Mouse (Mus musculus) ES-Bruce4 (cell line): ENCODE measurements around the gene Ccdc12. TPM values are rescaled to one million over a fixed set of nuclear protein-coding genes. Genes with fewer than 3 reads are reported as not detected.

Source experiments
- H3K27ac ChIP-seq: 2 replicates; pipeline ENCODE4 v1.5.1; 2012; ENCODE audit warnings: low read length, inconsistent platforms; ENCODE audit not compliant: insufficient read depth
- H3K27me3 ChIP-seq: 2 replicates; pipeline ENCODE4 v1.6.1; 2012; ENCODE audit warnings: mild to moderate bottlenecking, low read length, inconsistent platforms; ENCODE audit not compliant: control insufficient read depth, poor library complexity, insufficient read depth, severe bottlenecking
- H3K36me3 ChIP-seq: 2 replicates; pipeline ENCODE4 v1.6.1; 2012; ENCODE audit warnings: inconsistent platforms, mild to moderate bottlenecking, low read length, moderate library complexity; ENCODE audit not compliant: control insufficient read depth, poor library complexity, insufficient read depth, severe bottlenecking
- H3K4me1 ChIP-seq: one replicate; pipeline ENCODE4 v1.8.1; 2011; ENCODE audit warnings: low read length; ENCODE audit not compliant: control insufficient read depth, insufficient read depth
- H3K4me3 ChIP-seq: 2 replicates; pipeline ENCODE4 v1.5.1; 2011; ENCODE audit warnings: low read depth, mild to moderate bottlenecking, low read length
- H3K9ac ChIP-seq: 2 replicates; pipeline ENCODE4 v1.6.1; 2012; ENCODE audit warnings: low read depth, mild to moderate bottlenecking, inconsistent platforms; ENCODE audit not compliant: poor library complexity, severe bottlenecking
- H3K9me3 ChIP-seq: replicated peaks from 2 replicates; pipeline ENCODE4 v1.6.1; 2012; ENCODE audit warnings: mild to moderate bottlenecking, low read length, inconsistent platforms; ENCODE audit not compliant: control insufficient read depth, poor library complexity, insufficient read depth, severe bottlenecking
- CTCF ChIP-seq: IDR thresholded peaks from one replicate; pipeline ENCODE4 v1.8.1; 2011; ENCODE audit warnings: low read depth, low read length
- EP300 ChIP-seq: IDR thresholded peaks from 2 replicates; pipeline ENCODE4 v1.6.1; 2011; ENCODE audit warnings: low read depth, low read length; ENCODE audit not compliant: insufficient read depth
- POLR2A ChIP-seq: IDR thresholded peaks from one replicate; pipeline ENCODE4 v1.8.1; 2011; ENCODE audit warnings: low read length; ENCODE audit not compliant: insufficient read depth
- polyA plus RNA-seq: library from polyadenylated mRNA; stranded (reverse); fragments of >200 nt; gene quantifications from 2 replicates; pipeline ENCODE4 v1.2.4, GENCODE M21; 2011; ENCODE audit warnings: low read depth; ENCODE audit not compliant: missing spikeins, insufficient read depth, insufficient read length

The Ccdc12 gene
- polyA plus RNA-seq, 1 experiment, result 33.5 TPM

GRCm38 (mm10) chr9:110642812-110643524 lies 13.3 kb upstream of the Ccdc12 start:
- Histone ChIP-seq H3K4me1 (no peaks in the 10 kb centered on the region), H3K27ac (no peak overlapping the region), H3K27me3 (no peaks in the 10 kb centered on the region), H3K9ac (no peak overlapping the region), H3K36me3 (no peaks in the 10 kb centered on the region), H3K4me3 (no peak overlapping the region), H3K9me3 (no peaks in the 10 kb centered on the region)
- TF ChIP-seq EP300 (no peak), CTCF (no peak), POLR2A (no peak)

- no peaks in the 10 kb centered on the region for H3K36me3 ChIP-seq
- H3K9me3 ChIP-seq, result no peaks in the 10 kb centered on the region
- H3K27ac ChIP-seq, result no peak overlapping the region
- TF ChIP-seq EP300 (no peak), CTCF (no peak), POLR2A (no peak)
- H3K9ac ChIP-seq, result no peak overlapping the region
- H3K27me3 ChIP-seq, result no peaks in the 10 kb centered on the region
- no peak overlapping the region for H3K4me3 ChIP-seq
- no peaks in the 10 kb centered on the region for H3K4me1 ChIP-seq
These were observed 12.5 kb upstream of the Ccdc12 start for GRCm38 (mm10) chr9:110643787-110644186.

- Histone ChIP-seq H3K4me3 (no peak overlapping the region), H3K4me1 (no peaks in the 10 kb centered on the region), H3K27ac (no peak overlapping the region), H3K9ac (no peak overlapping the region), H3K9me3 (no peaks in the 10 kb centered on the region), H3K27me3 (no peaks in the 10 kb centered on the region), H3K36me3 (no peaks in the 10 kb centered on the region)
- TF ChIP-seq CTCF (no peak), EP300 (no peak), POLR2A (no peak)
These were observed 12.0 kb upstream of the Ccdc12 start for GRCm38 (mm10) chr9:110644295-110644694.

DNA sequence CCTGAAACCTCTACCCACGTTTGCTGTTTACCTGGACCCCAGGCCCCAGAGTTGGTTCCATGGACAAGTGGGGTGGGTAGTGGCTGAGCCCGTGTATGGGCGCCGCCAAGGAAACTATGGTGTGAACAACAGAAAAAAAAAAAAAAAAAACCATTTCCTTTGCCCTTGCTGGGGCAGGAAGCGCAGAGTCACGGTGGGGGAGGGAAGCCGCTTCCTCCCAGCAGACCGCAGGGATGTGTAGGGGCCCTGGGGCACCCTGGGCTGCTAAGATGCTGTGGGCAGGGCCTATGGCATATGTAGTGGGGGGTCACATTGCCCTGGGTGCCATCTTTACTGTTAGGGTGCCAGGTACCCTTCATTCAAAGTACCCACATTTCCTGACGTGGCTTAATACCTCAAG lies 11.1 kb upstream of the Ccdc12 start:
- Histone ChIP-seq H3K27me3 (no peaks in the 10 kb centered on the region), H3K9me3 (no peaks in the 10 kb centered on the region), H3K27ac (no peak overlapping the region), H3K9ac (no peak overlapping the region), H3K4me1 (no peaks in the 10 kb centered on the region), H3K4me3 (no peak overlapping the region), H3K36me3 (no peaks in the 10 kb centered on the region)
- TF ChIP-seq POLR2A (no peak), EP300 (no peak), CTCF (no peak)

DNA sequence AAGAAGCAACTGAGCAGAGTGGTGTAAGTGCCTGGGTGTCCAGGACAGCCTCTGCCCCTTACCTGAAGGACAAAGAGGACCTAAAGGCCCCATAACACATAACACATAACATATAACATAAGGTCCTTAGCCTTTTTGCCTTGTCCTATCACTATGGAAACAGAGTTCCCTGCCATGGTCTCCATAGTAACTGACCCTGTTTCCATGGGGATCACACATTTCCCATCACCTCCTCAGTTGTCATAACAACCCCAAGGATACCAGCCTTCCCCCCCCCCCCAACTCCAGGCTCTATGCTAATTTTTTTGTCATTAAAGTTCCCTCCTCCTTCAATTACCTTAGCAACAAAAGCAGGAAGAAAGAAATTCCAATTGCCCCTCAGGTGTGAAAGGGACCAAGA lies 6.5 kb upstream of the Ccdc12 start:
- TF ChIP-seq CTCF (no peak), EP300 (no peak), POLR2A (no peak)
- Histone ChIP-seq H3K4me1 (peaks cover 3% of the 10 kb centered on the region), H3K27me3 (no peaks in the 10 kb centered on the region), H3K4me3 (no peak overlapping the region), H3K9me3 (no peaks in the 10 kb centered on the region), H3K27ac (no peak overlapping the region), H3K36me3 (no peaks in the 10 kb centered on the region), H3K9ac (no peak overlapping the region)

DNA sequence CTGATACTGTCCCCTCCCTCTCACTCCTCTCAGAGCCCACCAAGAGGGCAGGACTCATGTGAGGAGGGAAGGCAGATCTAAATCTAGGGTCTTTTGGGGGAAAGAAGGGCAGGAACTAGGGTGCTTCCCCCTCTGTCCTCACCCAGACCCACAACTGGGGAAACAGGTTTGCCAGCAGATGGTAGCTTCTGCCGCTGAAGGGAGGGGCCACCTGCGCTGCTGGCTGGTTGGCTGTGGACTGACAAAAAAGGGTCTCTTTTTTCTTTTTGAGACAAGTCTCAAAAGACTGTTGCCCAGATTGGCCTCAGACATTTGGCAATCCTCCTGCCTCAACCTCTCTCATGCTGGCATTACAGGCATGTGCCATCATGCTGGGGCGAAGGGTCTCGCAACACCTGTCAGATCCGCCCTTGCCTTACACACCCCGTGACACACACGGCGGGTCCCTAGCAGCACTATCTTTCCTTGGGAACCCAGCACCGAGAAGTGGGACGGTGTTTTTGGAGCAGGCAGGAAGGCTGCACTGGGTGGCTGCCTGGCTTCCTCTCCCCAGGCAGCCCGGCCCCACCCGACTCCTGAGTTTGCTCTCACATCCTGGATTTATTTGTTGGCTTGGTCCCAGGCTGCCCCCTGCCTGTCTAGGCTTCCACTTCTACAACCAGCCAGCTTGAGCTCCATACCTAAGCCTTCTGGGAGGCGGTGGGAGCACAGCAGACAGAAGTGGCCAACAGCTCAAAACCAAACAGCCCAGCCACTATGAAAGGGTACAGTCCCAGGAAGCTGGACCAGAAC lies 4.2 kb upstream of the Ccdc12 start:
- TF ChIP-seq CTCF (peak; percentile 30), EP300 (no peak)
- Histone ChIP-seq H3K4me3 (peak overlapping the region; percentile 57), H3K27ac (no peak overlapping the region), H3K36me3 (no peaks in the 10 kb centered on the region), H3K9me3 (no peaks in the 10 kb centered on the region), H3K27me3 (no peaks in the 10 kb centered on the region), H3K4me1 (peaks cover 3% of the 10 kb centered on the region), H3K9ac (0 out of 2 replicates have a peak overlapping the region, but pooled peaks have one; percentile 8)
